Mouse (Mus musculus): ENCODE results near the gene Srgap3.

Srgap3 gene

GRCm38 (mm10) chr6:112916243-112916642 lies 30.8 kb downstream of the Srgap3 start:
- DNase-seq (ENCODE audit: extremely low read depth, low read depth) = no peak

GRCm38 (mm10) chr6:112912552-112912951 lies 34.5 kb downstream of the Srgap3 start:
- DNase-seq (ENCODE audit: extremely low read depth, low read depth) = no peak

- DNase-seq (ENCODE audit: extremely low read depth, low read depth) = no peak
These were observed 37.4 kb downstream of the Srgap3 start for GRCm38 (mm10) chr6:112909711-112910110.

GRCm38 (mm10) chr6:112907887-112908584 lies 39.0 kb downstream of the Srgap3 start:
- no peak for DNase-seq (ENCODE audit: extremely low read depth, low read depth)

- DNase-seq (ENCODE audit: extremely low read depth, low read depth) = no peak
These were observed 43.3 kb downstream of the Srgap3 start for GRCm38 (mm10) chr6:112903796-112904195.

- DNase-seq (ENCODE audit: extremely low read depth, low read depth) = no peak
These were observed 43.8 kb downstream of the Srgap3 start for GRCm38 (mm10) chr6:112903226-112903625.

GRCm38 (mm10) chr6:112902791-112903190 lies 44.3 kb downstream of the Srgap3 start:
- no peak for DNase-seq (ENCODE audit: extremely low read depth, low read depth)

- DNase-seq (ENCODE audit: extremely low read depth, low read depth) = no peak
These were observed 46.8 kb downstream of the Srgap3 start for GRCm38 (mm10) chr6:112900306-112900705.

- DNase-seq (ENCODE audit: extremely low read depth, low read depth) = no peak
These were observed 47.4 kb downstream of the Srgap3 start for GRCm38 (mm10) chr6:112899711-112900110.

GRCm38 (mm10) chr6:112899276-112899675 lies 47.8 kb downstream of the Srgap3 start:
- DNase-seq (ENCODE audit: extremely low read depth, low read depth) = no peak

- no peak for DNase-seq (ENCODE audit: extremely low read depth, low read depth)
These were observed 48.6 kb downstream of the Srgap3 start for GRCm38 (mm10) chr6:112898435-112898834.

GRCm38 (mm10) chr6:112896372-112896771 lies 50.7 kb downstream of the Srgap3 start:
- no peak for DNase-seq (ENCODE audit: extremely low read depth, low read depth)

- no peak for DNase-seq (ENCODE audit: extremely low read depth, low read depth)
These were observed 56.7 kb downstream of the Srgap3 start for GRCm38 (mm10) chr6:112890331-112890751.

GRCm38 (mm10) chr6:112883588-112884135 lies 63.4 kb downstream of the Srgap3 start:
- DNase-seq (ENCODE audit: extremely low read depth, low read depth) = no peak

GRCm38 (mm10) chr6:112880048-112880534 lies 67.0 kb downstream of the Srgap3 start:
- DNase-seq (ENCODE audit: extremely low read depth, low read depth) = no peak

- DNase-seq (ENCODE audit: extremely low read depth, low read depth) = no peak
These were observed 67.9 kb downstream of the Srgap3 start for GRCm38 (mm10) chr6:112879154-112879553.

GRCm38 (mm10) chr6:112873089-112873835 lies 73.8 kb downstream of the Srgap3 start:
- DNase-seq (ENCODE audit: extremely low read depth, low read depth) = no peak

GRCm38 (mm10) chr6:112871241-112871780 lies 75.8 kb downstream of the Srgap3 start:
- DNase-seq (ENCODE audit: extremely low read depth, low read depth) = no peak

GRCm38 (mm10) chr6:112868197-112868957 lies 78.7 kb downstream of the Srgap3 start:
- DNase-seq (ENCODE audit: extremely low read depth, low read depth) = no peak

- no peak for DNase-seq (ENCODE audit: extremely low read depth, low read depth)
These were observed 81.0 kb downstream of the Srgap3 start for GRCm38 (mm10) chr6:112866096-112866495.

GRCm38 (mm10) chr6:112865021-112865531 lies 82.0 kb downstream of the Srgap3 start:
- no peak for DNase-seq (ENCODE audit: extremely low read depth, low read depth)

Measured in MEL-GATA-1-ER (cell line).